Comparison of ENCODE assay signal across 4 mouse cellular contexts in genomic region chr19:29356281-29356680, GRCm38 (mm10). TPM values are rescaled to one million over a fixed set of nuclear protein-coding genes. Genes with fewer than 3 reads are reported as not detected.
"Had no signal": no experiment of that assay in that cellular context is flagged by ENCODE, and none has a peak within 500 bp of the region (broad histone marks: within the 10 kb centered on the region; RNA-seq: fewer than 3 reads in every experiment).

No protein-coding gene starts in this region.

RNA-seq across cellular contexts. Expression of gene Rln1, which starts 21.8 kb away (rescaled TPM):
- total RNA-seq: megakaryocyte-erythroid progenitor cell, adult 5-6 weeks had no signal

RNA-seq across cellular contexts. Expression of gene Insl6, which starts 31.1 kb away (rescaled TPM):
- total RNA-seq: left cerebral cortex, postnatal 14 days; midbrain, postnatal 0 days had no signal

RNA-seq across cellular contexts. Expression of gene Pdcd1lg2, which starts 54.4 kb away (rescaled TPM):
- total RNA-seq: layer of hippocampus, postnatal 25 days; megakaryocyte-erythroid progenitor cell, adult 5-6 weeks had no signal
